Mouse (Mus musculus) cerebellum, postnatal 36 days (tissue): Measurements from ENCODE around the gene Ccdc57.
"Not testable (repeated sequence)": the region's sequence is repeated elsewhere in the genome, so short reads cannot be mapped to it uniquely, and the experiment has no call there.

Experiments used
- DNase-seq, 2 experiments: peaks; one replicate each; pipeline ENCODE4 v3.0.0; 2021 to 2022; ENCODE audit warnings: mixed read lengths in 2 of 2

The Ccdc57 gene

DNA sequence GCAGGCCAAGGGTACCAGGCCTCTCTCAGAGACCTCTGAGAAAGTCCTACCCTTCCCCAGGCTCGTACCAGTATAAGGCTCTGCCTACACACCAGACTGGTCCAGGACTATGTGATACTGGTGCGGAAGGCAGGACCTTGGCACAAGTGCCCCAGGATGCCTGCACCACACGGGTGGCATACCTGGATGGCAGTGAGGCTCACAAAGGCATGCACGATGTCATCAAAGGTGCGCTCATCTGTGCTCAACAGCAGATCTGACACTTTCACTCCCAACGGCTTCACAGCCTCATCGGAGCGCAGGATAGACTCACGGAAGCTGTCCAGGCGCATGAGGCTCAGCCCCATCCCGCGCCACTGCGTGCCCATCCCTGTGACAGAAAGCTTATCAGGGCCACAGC lies 114.4 kb downstream of the Ccdc57 start:
- DNase-seq = no peak

DNA sequence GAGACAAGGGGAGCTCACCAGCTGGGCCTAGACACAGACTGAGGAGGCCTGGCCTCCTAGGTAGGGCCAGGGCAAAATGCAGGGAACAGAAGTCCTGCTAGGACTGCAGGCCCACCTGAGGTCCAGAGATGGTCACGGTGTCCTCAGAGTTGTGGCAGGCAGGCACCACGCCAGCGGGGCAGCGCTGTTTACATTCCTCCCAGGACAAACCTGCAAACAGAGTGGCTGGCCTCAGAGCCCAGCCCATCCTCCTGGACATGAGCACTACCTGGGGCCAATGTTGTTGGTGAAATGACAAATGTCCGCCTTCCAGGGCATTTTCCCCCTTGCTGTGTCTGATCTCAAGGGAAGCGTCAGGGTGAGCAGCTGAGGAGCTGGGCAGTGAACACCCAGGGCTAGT lies 115.3 kb downstream of the Ccdc57 start:
- no peak for DNase-seq

DNA sequence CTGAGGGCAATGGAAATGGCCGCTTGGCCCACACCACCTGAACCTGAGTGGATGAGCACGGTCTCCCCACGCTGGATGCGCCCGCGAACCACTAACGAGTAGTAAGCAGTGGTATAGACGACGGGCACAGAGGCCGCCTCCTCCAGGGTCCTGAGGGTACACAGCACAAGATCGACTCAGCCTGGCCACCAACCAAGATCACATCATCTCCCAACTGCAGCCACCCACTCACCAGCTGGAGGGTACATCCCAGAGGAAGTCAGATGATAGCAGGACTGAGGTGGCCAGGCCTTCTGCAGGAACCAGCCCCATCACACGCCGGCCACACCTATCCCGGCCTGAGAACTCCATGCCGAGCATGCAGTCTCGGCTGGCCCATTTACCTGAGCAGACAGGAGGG lies 120.6 kb downstream of the Ccdc57 start:
- no peak for DNase-seq

GRCm38 (mm10) chr11:120808010-120808409 lies 124.7 kb downstream of the Ccdc57 start:
- DNase-seq = no peak

DNA sequence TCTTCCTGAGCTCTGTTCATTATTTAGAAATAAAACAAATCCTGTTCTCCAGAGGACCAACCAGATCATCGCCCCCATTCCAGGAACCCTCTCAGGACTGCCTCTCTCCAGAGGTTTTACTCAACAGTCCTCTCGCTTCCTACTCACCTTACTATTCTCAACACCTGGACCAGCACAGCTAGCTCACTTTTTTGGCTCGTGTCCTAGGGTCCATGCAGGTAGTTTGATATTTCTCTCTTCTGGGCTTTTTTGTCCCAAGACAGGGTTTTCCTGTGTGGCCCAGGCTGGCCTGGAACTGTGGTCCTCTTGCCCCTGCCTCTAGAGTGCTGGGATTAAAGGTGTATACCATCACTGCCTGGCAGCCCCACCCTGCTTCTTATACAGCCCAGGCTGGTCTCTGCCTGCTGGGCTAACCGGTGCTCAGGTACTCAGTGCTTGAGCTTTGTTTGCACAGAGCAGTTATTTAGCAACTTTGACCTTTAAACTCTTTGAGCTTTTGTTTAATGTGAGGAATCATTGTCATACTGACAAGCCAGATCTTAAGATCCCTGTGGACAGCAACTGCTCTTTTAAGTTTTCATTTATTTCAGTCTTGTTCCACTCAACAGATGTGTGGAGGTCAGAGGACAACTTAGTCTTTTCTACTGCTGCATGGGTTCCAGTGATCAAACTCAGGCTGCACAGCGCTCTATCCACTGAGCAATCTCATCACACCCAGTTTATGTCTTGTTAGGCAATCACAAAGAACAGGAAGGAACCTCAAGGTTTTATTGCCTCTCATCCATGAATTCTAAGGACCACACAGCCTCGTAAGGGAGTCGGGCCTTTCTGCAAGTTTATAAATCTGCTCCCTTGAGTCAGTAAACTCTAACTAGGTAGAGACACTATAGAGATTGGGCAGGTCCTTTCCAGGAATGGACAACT lies 127.0 kb downstream of the Ccdc57 start:
- no peak for DNase-seq

GRCm38 (mm10) chr11:120804769-120805168 lies 127.9 kb downstream of the Ccdc57 start:
- DNase-seq = no peak

DNA sequence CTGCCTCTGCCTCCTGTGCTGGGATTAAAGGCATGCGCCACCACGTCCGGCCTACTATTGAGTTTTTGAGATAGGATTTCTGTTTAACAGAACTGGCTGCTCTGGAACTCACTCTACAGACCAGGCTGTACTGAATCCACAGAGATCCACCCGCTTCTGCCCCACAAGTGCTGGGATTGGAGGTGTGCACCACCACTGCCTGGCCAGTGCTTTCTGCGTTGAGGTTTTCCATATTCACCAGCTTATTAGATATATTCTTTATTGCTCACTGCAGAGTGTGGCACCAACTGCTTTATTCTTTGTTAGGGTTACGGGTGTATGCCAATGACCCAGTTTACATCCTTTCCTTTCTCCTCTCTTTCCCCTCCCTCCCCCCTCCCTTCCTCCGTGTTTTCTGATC lies 128.4 kb downstream of the Ccdc57 start:
- no peak for DNase-seq

DNA sequence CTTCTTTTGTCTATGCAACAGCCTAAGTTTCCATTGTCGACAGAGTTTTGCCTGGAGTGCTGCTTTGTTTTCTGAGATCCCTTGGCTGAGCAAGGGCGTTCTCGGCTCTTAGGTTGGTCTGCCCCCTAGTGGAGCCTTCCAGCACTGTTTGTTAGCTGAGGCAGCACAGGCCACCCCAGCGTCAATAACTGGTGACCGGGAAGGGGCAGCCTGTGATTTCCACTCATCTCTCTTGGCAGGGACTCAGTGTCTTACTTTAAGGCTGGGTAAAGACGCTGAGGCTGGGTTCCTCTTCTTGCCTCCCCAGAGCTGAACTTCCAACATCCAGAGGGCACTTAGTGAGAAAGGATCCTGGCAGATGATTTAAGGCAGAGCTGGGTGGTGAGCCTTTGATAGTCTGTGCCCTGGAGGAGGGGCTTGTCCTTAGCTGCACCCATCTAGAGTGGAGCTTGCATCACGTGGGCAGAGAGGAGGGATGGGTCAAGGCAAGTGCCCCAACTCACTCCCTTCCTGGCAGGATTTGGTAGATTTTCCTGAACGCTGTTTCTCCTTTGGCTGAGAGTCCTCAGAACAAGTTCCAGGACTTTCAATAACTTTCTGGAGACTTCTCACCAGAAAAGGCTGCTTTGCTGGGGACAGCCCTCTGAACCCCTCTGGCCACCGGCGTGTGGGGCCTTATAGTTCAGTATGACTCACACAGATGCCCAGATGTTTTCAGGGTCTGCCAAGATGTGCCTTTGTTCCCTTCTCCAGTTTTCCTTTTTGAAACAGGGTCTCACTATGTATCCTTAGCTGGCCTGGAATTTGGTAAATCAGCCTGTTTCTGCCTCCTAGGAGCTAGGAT lies 132.4 kb downstream of the Ccdc57 start:
- DNase-seq = peak; percentile 88 to 89

- DNase-seq = no peak
Measured at GRCm38 (mm10) chr11:120799316-120799890, 133.3 kb downstream of the Ccdc57 start.

DNA sequence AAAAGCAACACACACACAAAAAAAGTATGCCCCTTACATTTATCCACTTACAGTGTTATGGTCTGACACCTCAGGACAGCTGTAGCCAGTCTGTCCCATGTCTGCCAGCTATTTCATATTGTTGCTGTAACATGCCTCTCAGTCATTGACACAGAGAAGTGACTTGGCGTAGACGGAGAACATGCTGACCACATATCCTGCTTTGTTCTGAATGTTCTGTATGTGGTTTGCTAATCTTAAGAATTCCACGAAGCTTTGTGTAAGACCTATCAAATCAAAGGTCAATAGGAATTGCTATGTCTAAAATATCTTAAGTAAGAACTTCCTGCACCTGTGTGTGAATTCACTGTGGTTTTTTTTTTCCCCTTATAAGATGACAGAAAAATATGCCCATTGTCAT lies 134.4 kb downstream of the Ccdc57 start:
- DNase-seq = no peak

- DNase-seq = no peak
Measured at GRCm38 (mm10) chr11:120796614-120796946, 136.1 kb downstream of the Ccdc57 start.

DNA sequence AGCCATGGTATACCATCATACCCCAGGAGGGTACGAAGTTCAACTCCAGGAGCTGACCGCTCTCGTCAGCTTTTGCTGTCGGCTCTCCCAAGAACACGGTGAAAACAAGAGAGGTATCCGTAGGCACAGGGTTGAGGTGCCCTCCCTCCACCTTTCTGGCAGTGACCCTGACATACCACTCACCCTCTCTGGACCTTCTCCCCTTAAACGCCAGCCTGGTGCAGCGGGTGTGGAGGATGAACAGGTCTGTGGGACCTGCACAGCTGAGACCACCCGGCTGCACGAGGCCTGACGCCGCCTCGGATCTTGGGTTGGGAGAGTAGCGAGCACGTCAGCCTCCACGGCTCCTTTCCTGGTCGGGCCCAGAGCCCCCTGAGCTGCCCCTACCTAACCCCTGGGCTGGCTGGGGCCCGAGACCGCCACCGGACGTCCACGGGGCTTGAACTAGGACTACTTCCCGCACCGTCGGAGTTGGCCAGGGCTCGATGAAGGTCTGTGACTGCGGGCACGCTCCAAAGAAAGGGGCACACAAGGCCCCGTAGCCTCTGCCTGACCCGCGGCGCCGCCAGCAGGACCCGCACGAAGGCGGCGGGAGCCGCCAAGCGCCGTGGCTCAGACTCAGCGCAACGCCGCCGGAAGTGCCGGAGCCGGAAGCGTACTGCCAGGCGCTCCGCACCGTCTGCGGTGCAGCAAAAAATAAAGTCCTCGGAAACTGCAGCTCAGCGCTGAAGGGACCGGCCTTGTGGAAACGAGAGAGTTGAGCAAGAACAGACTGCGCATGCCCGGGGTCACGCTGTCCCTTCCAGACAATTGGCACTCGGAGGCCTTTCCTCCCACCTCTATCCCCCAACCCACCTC lies 136.7 kb downstream of the Ccdc57 start, which contains the start of gene Dus1l:
Dus1l (minus strand) TSS at position 648 of the 858 bp plus-strand sequence.
- DNase-seq = peak; percentile 98 to 100

DNA sequence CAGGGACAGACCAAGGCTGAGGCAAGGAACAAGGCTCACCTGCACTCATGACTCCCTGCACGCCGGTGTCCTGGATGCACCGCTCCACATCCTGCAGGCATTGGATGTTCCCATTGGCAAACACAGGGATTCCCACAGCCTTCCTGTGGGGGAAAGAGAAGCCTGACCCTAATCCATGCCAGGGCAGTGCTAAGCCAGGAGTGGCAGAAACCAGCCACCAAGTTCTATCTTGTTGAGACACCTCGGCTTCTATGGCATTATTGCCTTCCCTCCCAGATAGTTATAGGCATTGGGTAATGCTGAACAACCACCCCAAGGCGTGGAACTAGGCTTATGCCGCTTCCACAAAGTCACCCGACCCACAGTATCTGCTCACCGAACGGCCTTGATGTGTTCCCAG lies 140.0 kb downstream of the Ccdc57 start:
- DNase-seq = no peak

GRCm38 (mm10) chr11:120789810-120790209 lies 142.9 kb downstream of the Ccdc57 start:
- DNase-seq = no peak

DNA sequence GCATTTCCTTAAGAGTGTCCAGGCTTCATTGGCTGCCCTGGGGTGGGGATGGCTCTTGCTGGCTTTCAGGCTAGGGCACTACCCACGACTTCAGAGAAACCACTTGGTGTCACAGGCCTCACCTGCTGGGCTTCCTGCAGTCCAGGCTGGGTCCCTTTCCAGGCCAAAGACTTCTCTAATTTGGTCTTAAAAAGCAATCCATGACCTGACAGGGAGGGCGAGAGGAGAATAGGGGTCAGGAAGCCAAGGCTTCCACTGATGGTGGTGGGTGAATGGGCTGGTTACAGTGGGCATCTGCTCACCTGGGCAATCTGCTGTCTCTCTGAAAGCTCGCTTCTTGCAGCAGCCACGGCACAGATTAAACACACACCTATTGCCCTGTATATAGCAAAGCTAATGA lies 143.3 kb downstream of the Ccdc57 start:
- DNase-seq = no peak

DNA sequence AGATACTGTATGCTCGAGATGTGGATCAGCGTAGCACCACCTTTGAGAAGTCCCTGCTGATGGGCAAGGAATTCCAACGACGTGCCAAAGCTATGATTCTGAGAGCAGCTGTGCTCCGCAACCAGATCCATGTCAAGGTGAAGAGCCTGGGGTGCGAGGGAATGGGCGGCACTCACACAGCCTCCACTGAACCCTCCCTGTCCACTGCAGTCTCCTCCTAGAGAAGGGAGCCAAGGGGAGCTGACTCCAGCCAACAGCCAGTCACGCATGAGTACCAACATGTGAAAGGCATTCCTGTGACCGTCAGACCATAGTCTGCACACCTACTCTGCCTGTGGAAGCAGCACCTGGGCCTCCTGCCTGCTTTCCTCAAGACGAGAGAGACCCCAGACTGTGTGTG lies 144.2 kb downstream of the Ccdc57 start:
- not testable (repeated sequence) for DNase-seq

- no peak for DNase-seq
Measured at GRCm38 (mm10) chr11:120785145-120785544, 147.5 kb downstream of the Ccdc57 start.

DNA sequence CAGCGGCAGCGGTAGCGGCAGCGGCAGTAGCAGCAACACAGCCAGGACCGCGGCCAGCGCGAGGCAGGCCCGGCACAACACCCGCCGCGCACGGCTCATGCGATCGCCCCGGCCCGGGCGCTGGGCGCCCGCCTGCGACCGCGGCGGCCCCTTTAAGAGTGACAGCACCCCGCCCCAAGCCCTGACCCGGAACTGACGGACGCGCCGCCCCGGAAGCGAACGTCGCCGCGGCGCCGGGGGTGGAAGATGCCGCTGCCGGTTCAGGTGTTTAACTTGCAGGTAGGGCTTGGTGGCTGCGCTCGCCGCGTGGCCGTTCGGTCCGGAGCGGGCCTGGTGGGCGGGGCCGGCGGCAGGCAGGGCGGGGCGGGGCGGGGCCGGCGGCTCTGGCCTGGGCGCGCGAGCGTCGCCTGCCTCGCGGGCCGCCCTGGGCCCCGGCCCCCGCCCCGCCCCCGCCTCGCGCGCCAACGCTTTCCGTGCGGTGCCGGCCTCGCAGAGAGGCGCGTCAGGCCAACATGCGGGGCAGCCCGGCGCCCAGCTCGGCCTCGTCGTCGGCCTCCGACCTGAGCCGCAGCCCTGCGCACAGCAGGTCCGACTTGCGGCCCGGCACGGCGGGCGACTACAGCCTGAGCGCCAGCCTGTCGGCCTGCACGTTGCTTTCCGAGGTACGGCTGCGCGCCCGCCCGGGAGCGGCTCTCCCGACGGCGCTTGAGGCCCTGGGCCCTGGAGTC lies 148.4 kb downstream of the Ccdc57 start, which contains the start of the genes Rfng and Gps1:
Rfng (minus strand) TSS at position 144 of the 728 bp plus-strand sequence.
Gps1 (plus strand) TSS at position 209 of the 728 bp plus-strand sequence.
- peak; percentile 80 to 84 for DNase-seq

DNA sequence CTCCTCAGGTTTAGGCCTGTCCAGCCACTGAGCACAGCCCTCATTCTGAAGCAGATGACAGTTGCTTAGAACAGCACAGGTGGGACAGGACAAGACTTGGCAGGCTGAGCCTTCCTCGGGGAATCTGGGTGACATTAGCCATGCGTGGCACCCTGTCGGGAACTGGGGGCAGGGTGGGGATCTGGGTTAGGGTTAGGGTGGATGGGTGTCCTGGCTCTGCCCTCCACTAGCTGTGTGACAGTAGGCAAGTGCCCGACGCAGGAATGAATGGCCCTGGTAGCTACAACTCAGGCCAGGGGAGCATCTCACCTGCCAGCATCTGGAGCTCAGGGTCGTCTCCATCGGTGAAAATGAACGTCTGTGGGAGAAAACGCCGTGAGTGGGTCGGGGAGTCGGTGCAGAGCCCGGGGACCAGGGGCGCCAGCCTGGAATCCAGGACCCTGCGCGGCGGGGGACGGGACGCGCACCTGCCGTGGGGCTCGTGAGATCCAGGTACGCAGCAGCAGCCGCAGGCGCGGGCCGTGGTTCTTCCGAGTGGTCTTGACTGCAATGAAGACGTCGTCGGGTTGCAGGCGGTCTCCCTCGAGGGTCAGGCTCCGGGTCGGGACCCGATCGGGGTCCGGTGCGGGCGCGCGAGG lies 149.1 kb downstream of the Ccdc57 start:
- peak; percentile 44 for DNase-seq

GRCm38 (mm10) chr11:120781361-120781760 lies 151.3 kb downstream of the Ccdc57 start:
- not testable (repeated sequence) for DNase-seq

GRCm38 (mm10) chr11:120779876-120780275 lies 152.8 kb downstream of the Ccdc57 start:
- no peak for DNase-seq
